Mouse (Mus musculus) lung, embryonic 15.5 days (tissue): ENCODE measurements around the gene Prelp. TPM values are rescaled to one million over a fixed set of nuclear protein-coding genes. Genes with fewer than 3 reads are reported as not detected.
A peak's percentile ranks its signal among the peaks of the same experiment; 100 is the strongest.
"Not testable (repeated sequence)": the region's sequence is repeated elsewhere in the genome, so short reads cannot be mapped to it uniquely, and the experiment has no call there.

Experiments used
- ATAC-seq: fragments of 200-750 bp; cut with Nextera tagmentation; 2 replicates; pipeline ENCODE4 v1.8.0; 2017; ENCODE audit warnings: moderate number of reproducible peaks, borderline replicate concordance; ENCODE audit not compliant: low FRiP score, low TSS enrichment; ENCODE audit errors: extremely low read depth
- H3K27ac ChIP-seq: fragments of 300-500 bp; sonication (generic); 2 replicates; pipeline ENCODE4 v1.5.1; 2015; ENCODE audit warnings: moderate library complexity, mild to moderate bottlenecking, inconsistent platforms
- H3K27me3 ChIP-seq: fragments of 300-500 bp; sonication (generic); 2 replicates; pipeline ENCODE4 v1.6.1; 2015; ENCODE audit warnings: inconsistent platforms
- H3K36me3 ChIP-seq: fragments of 300-500 bp; sonication (generic); 2 replicates; pipeline ENCODE4 v1.6.1; 2015; ENCODE audit warnings: inconsistent platforms
- H3K4me1 ChIP-seq: fragments of 300-500 bp; sonication (generic); 2 replicates; pipeline ENCODE4 v1.6.1; 2015; ENCODE audit warnings: inconsistent platforms
- H3K4me2 ChIP-seq: fragments of 300-500 bp; sonication (generic); 2 replicates; pipeline ENCODE4 v1.6.1; 2015; ENCODE audit warnings: inconsistent platforms, mild to moderate bottlenecking, moderate library complexity
- H3K4me3 ChIP-seq: fragments of 300-500 bp; sonication (generic); 2 replicates; pipeline ENCODE4 v1.5.1; 2015; ENCODE audit warnings: mild to moderate bottlenecking, inconsistent platforms
- H3K9ac ChIP-seq: fragments of 300-500 bp; sonication (generic); 2 replicates; pipeline ENCODE4 v1.6.1; 2015; ENCODE audit warnings: inconsistent platforms
- H3K9me3 ChIP-seq: fragments of 300-500 bp; sonication (generic); 2 replicates; pipeline ENCODE4 v1.6.1; 2016; ENCODE audit warnings: inconsistent platforms
- WGBS: fragments of 180-500 bp; shearing (Covaris S2); methylation state at CpG from one replicate; pipeline ENCODE4 v1.1.7; 2015; 5-methylcytosine and 5-hydroxymethylcytosine counted together
- polyA plus RNA-seq: library from polyadenylated mRNA; unstranded; fragments of >200 nt; fragmentation: Nextera tagmentation; extraction: Ambion mirVana; gene quantifications from 2 replicates; pipeline ENCODE4 v1.2.1, GENCODE M21; 2015

The Prelp gene
- 17.1 and 19.6 TPM in 2 replicates for polyA plus RNA-seq

DNA sequence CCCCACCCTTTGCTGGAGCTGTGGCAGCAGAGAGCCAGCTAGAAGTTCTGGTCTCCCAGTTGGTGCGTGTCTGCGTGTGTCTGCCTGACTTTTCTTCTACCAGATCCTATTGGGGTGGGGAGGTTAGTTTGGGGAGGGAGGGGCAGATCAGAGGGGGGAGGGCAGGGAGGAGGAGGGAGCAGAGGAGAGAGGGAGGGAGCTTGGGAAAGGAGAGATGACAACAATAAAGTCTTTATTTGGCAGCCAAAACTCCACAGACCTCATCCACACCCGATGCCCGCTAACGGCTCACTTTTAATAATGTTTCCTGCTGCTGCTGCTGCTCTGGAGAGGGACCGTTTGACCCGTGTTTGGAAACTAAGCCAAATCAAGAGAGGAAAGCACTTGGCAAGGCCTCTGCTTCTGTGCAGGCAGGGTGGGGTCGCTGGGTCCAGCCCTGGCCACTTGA lies at the start of gene Prelp:
Gene Prelp, minus strand, starts transcription at position 111 of the 448 bp plus-strand sequence.
- Histone ChIP-seq H3K4me3 (peak within 1 kb of the TSS; percentile 26), H3K4me2 (peak within 1 kb of the TSS; percentile 49), H3K4me1 (peaks cover 67% of the 10 kb centered on the region), H3K27me3 (no peaks in the 10 kb centered on the region), H3K27ac (peak within 1 kb of the TSS; percentile 95), H3K9ac (peak within 1 kb of the TSS; percentile 23; the same call in 1 of the 2 replicates), H3K9me3 (no peaks in the 10 kb centered on the region), H3K36me3 (no peaks in the 10 kb centered on the region)
- WGBS = 3% methylated on average over 8 of the region's 8 CpGs
- ATAC-seq = peak; percentile 53; the same call in 1 of the 2 replicates

- H3K4me2 ChIP-seq = no peak overlapping the region
- H3K36me3 ChIP-seq = no peaks in the 10 kb centered on the region
- H3K4me3 ChIP-seq = no peak overlapping the region
- H3K27ac ChIP-seq = peak overlapping the region; percentile 81
- ATAC-seq = peak; percentile 19; the same call in 1 of the 2 replicates
- 68% methylated on average over 8 of the region's 8 CpGs for WGBS
- H3K4me1 ChIP-seq = peaks cover 64% of the 10 kb centered on the region
- no peak overlapping the region for H3K9ac ChIP-seq
- no peaks in the 10 kb centered on the region for H3K27me3 ChIP-seq
- H3K9me3 ChIP-seq = no peaks in the 10 kb centered on the region
Observed at GRCm38 (mm10) chr1:133969427-133969826, 48.2 kb upstream of the Prelp start.

DNA sequence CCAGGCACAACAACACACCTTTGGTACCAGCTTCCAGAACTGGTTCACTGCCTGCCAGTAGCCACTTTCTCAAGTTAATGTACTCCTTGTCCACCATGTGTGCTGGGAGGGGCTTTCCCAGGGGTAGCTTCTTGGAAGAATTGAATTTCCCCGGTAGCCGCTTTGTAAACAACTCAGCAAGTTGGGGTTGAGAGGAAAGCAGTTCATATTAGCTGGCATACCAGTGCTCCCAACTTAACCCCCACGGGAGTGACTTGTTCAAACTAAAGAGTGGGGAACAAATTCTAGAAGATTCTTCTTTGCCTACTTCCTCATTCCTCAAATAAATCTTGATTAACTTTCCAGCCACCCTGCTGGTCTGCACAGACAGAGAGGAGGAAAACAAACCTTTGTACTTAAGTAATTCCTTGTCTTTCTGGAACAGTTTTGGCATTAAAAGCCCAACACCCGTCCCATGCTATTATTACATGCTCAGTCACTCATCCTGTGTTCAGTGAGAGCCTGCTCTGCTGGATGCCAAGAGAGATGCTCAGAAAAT lies 47.6 kb upstream of the Prelp start:
- Histone ChIP-seq H3K4me2 (no peak overlapping the region), H3K4me3 (no peak overlapping the region), H3K4me1 (peaks cover 67% of the 10 kb centered on the region), H3K36me3 (no peaks in the 10 kb centered on the region), H3K9ac (no peak overlapping the region), H3K27ac (peak overlapping the region; percentile 81), H3K9me3 (no peaks in the 10 kb centered on the region), H3K27me3 (no peaks in the 10 kb centered on the region)
- 16% methylated on average over 4 of the region's 4 CpGs for WGBS
- no peak for ATAC-seq

DNA sequence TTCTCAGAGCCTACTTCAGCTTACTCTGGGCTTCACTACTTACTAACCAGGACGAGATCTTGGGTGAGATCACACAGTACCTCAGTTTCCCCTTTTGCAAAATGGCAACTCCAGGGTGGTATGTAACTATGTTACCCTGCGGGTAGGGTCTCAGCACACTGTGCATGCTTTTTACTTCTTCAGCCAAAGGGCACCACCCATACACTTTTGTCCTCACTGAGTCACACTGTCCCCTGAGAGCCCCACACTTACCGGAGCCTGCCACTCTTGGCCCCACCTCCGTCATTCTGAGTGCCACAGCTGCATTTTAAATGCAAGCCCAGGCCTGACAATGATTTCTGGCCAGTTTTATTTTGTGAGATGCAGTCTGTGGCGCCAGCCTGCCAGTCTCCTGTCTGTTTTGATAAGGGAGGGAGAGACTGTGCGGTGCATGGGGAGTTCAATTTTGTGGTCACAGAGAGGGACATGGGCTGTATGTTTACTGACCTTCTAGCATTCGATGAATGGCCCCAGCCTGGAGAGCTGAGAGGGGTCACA lies 46.3 kb upstream of the Prelp start:
- Histone ChIP-seq H3K9me3 (no peaks in the 10 kb centered on the region), H3K36me3 (no peaks in the 10 kb centered on the region), H3K4me3 (no peak overlapping the region), H3K27me3 (no peaks in the 10 kb centered on the region), H3K9ac (no peak overlapping the region), H3K4me1 (peaks cover 60% of the 10 kb centered on the region), H3K4me2 (no peak overlapping the region), H3K27ac (peak overlapping the region; percentile 81)
- no peak for ATAC-seq
- 46% methylated on average over 7 of the region's 7 CpGs for WGBS

GRCm38 (mm10) chr1:133966044-133966443 lies 44.8 kb upstream of the Prelp start:
- Histone ChIP-seq H3K9me3 (no peaks in the 10 kb centered on the region), H3K27ac (peak overlapping the region; percentile 81), H3K9ac (no peak overlapping the region), H3K4me3 (no peak overlapping the region), H3K27me3 (no peaks in the 10 kb centered on the region), H3K4me1 (peaks cover 72% of the 10 kb centered on the region), H3K4me2 (no peak overlapping the region), H3K36me3 (no peaks in the 10 kb centered on the region)
- 11% methylated on average over 2 of the region's 2 CpGs for WGBS
- ATAC-seq = peak; percentile 20; the same call in 1 of the 2 replicates

DNA sequence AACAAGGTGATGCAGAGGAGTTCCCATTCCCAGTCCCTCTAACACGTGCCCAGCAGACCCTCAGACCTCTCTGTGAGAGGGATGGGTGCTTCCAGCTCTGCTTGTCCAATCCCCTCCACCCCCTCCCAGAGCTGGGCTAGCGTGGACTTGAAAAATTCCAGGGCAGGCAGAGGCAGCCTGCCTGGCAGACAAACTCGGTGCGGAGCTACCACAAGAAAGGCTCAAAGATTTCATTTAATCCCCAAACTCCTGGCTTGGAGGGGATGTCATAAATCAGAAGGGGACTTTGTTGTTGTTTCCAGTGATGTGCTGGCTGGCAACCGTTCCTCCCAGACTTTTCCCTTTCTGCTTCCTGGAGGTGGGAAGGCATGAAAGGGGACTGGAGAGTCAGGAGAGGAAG lies 44.1 kb upstream of the Prelp start:
- peaks cover 78% of the 10 kb centered on the region for H3K4me1 ChIP-seq
- H3K9me3 ChIP-seq = no peaks in the 10 kb centered on the region
- no peaks in the 10 kb centered on the region for H3K36me3 ChIP-seq
- H3K4me2 ChIP-seq = no peak overlapping the region
- no peak overlapping the region for H3K9ac ChIP-seq
- H3K27me3 ChIP-seq = no peaks in the 10 kb centered on the region
- WGBS = 8% methylated on average over 5 of the region's 5 CpGs
- no peak for ATAC-seq
- peak overlapping the region; percentile 81 for H3K27ac ChIP-seq
- H3K4me3 ChIP-seq = no peak overlapping the region

GRCm38 (mm10) chr1:133964742-133965141 lies 43.5 kb upstream of the Prelp start:
- H3K4me3 ChIP-seq = no peak overlapping the region
- no peak overlapping the region for H3K9ac ChIP-seq
- H3K4me1 ChIP-seq = peaks cover 83% of the 10 kb centered on the region
- ATAC-seq = no peak
- no peaks in the 10 kb centered on the region for H3K27me3 ChIP-seq
- peak overlapping the region; percentile 81 for H3K27ac ChIP-seq
- WGBS = 60% methylated on average over 5 of the region's 5 CpGs
- no peaks in the 10 kb centered on the region for H3K9me3 ChIP-seq
- H3K4me2 ChIP-seq = no peak overlapping the region
- no peaks in the 10 kb centered on the region for H3K36me3 ChIP-seq

- H3K4me2 ChIP-seq, H3K9me3 ChIP-seq, H3K27me3 ChIP-seq, H3K36me3 ChIP-seq, H3K4me3 ChIP-seq, ATAC-seq, H3K9ac ChIP-seq, H3K27ac ChIP-seq: not testable (repeated sequence)
- peaks cover 79% of the 10 kb centered on the region for H3K4me1 ChIP-seq
- 81% methylated on average over 1 of the region's 1 CpGs for WGBS
Observed at GRCm38 (mm10) chr1:133963578-133963977, 42.4 kb upstream of the Prelp start.

- Histone ChIP-seq H3K27ac (peak overlapping the region; percentile 39; the same call in 1 of the 2 replicates), H3K4me1 (peaks cover 75% of the 10 kb centered on the region)
- ATAC-seq, H3K4me3 ChIP-seq, H3K9me3 ChIP-seq, H3K27me3 ChIP-seq, H3K4me2 ChIP-seq, H3K9ac ChIP-seq, H3K36me3 ChIP-seq: not testable (repeated sequence)
- 92% methylated on average over 3 of the region's 3 CpGs for WGBS
Observed at GRCm38 (mm10) chr1:133963128-133963527, 41.9 kb upstream of the Prelp start.

DNA sequence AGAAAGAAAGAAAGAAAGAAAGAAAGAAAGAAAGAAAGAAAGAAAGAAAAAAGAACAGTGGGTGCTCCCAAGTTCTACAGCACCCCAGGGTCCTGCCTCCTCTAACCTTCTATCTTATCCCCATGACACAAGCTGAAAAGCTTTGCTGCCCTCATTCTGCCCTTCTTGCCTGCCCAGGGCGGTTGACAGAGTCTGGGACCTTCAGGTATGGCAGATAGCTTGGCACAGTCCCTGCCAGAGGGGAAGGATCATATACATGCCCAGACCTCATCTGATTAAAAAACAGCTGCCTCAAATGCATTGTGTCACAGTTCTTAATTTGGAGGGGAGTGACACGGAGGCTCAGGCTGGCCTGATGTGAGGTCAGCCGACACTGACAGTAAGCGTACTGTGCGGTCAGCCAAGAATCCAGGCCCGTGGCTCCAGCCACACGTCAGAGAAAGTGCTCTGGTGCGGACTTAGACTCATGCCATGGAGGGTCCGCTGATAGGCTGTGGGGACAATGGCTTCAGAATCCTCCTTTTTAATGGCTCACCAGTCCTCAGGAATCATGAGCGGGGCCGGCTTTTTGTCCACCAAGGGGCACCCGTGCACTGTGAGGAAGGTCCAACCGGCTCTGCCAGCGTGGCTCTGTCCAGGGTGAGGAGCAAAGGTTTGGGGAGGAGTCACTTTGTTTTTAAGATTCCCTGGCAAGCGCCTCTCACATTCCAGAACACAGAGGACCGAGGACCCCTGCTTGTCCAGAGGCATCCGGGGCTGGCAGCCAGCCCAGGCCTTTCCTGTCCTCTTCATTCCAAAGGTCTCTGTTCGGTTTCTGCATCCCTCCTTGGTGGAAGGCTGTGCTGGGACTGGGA lies 40.3 kb upstream of the Prelp start:
- Histone ChIP-seq H3K27me3 (no peaks in the 10 kb centered on the region), H3K36me3 (no peaks in the 10 kb centered on the region), H3K9ac (peak overlapping the region; percentile 33), H3K4me2 (peak overlapping the region; percentile 38), H3K4me3 (no peak overlapping the region), H3K27ac (peak overlapping the region; percentile 93), H3K9me3 (no peaks in the 10 kb centered on the region), H3K4me1 (peaks cover 60% of the 10 kb centered on the region)
- 11% methylated on average over 18 of the region's 18 CpGs for WGBS
- peak; percentile 92 for ATAC-seq

DNA sequence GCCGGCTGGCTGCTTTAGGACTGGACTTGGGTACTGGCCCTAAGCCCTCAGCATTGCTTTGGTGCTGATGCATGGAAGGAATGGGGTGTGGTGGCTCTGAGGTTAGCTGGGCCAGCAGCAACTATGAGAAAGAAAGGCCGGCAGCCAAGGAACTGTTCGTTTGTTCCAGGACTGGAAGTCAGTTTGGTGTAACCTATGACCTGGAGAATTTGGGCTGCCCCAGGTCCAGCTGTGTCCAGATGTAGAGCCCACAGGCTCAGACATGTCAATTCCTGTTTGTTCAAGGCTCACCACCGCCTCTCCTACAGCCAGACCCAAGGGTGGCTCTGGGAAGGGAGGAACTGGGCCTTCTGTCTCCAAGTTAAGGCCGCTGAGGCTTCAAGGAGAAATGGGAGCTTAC lies 38.3 kb upstream of the Prelp start:
- 45% methylated on average over 5 of the region's 5 CpGs for WGBS
- Histone ChIP-seq H3K9ac (no peak overlapping the region), H3K4me3 (no peak overlapping the region), H3K27me3 (no peaks in the 10 kb centered on the region), H3K4me1 (peaks cover 42% of the 10 kb centered on the region), H3K27ac (peak overlapping the region; percentile 79), H3K9me3 (no peaks in the 10 kb centered on the region), H3K4me2 (no peak overlapping the region), H3K36me3 (no peaks in the 10 kb centered on the region)
- peak; percentile 4; the same call in 1 of the 2 replicates for ATAC-seq

GRCm38 (mm10) chr1:133954009-133954408 lies 32.8 kb upstream of the Prelp start:
- peaks cover 28% of the 10 kb centered on the region for H3K4me1 ChIP-seq
- no peak overlapping the region for H3K4me2 ChIP-seq
- H3K4me3 ChIP-seq = no peak overlapping the region
- WGBS = 33% methylated on average over 2 of the region's 2 CpGs
- no peaks in the 10 kb centered on the region for H3K9me3 ChIP-seq
- no peak overlapping the region for H3K9ac ChIP-seq
- no peaks in the 10 kb centered on the region for H3K36me3 ChIP-seq
- no peak for ATAC-seq
- no peak overlapping the region for H3K27ac ChIP-seq
- no peaks in the 10 kb centered on the region for H3K27me3 ChIP-seq
